Mouse (Mus musculus) right cerebral cortex, postnatal 10 days (tissue): ENCODE results near the gene Aacs.
"Not testable (repeated sequence)": the region's sequence is repeated elsewhere in the genome, so short reads cannot be mapped to it uniquely, and the experiment has no call there.

Experiments used
- DNase-seq, 2 experiments: peaks; one replicate each; pipeline ENCODE4 v3.0.0; 2021; ENCODE audit warnings: low spot score in 2 of 2

The Aacs gene

DNA sequence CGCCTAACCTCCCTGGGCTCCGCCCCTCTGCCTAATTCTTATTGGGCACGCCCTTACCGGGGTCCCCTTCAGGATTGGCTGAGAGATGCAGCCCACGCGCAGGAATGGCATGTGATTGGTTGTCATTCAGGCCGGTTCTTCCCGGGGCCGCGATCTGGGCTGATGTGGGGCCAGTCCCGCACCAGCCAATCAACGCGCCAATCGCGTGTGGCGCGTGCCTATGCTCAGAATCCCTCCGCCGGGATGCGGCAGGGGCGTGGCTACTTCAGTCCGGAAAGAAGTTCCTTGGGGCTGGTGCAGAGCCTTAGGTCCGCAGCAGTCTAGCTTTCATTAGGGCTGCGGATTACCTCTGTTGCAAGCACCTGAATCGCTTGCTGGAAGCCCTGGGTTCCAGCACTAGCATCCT, 9.9 kb upstream of the Aacs start:
- DNase-seq = peak; percentile 99

DNA sequence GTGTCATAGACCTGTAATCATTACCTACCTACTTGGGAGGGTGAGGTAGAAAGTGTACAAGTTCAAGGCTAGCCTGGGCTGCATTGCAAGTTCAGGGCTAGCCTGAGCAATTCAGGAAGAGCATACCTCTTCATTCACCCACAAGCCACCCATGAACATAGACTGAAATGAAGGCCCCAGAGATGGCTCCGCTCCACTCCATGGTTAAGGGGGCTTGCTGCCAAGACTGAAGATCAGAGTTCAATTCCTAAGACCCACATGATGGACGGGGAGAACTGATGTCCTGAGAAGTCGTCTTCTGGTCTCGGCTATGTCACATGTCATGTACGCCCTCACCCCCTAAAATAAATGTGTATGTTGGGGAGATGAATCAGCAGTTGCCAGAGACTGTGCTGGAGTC, 9.1 kb upstream of the Aacs start:
- no peak for DNase-seq

DNA sequence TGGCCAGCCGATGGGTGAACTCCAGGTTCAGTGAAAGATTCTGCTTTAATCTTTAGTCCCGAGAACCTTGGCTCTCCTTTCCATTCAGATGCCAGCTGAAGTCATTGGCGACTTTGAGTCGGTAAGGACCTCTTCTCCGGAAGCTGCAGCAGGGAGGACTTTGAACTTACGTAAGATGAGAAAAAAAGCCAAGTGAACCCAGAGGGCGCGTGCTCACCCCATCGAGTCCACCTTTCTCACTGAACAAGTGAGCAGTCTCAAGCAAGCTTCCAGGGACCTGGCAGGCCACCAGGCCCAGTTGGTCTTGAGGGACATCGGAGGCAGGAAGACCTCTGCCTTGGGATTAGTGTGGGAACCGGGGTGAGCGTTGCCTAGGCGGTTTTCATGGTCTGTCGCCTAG, 8.4 kb upstream of the Aacs start:
- DNase-seq = no peak

DNA sequence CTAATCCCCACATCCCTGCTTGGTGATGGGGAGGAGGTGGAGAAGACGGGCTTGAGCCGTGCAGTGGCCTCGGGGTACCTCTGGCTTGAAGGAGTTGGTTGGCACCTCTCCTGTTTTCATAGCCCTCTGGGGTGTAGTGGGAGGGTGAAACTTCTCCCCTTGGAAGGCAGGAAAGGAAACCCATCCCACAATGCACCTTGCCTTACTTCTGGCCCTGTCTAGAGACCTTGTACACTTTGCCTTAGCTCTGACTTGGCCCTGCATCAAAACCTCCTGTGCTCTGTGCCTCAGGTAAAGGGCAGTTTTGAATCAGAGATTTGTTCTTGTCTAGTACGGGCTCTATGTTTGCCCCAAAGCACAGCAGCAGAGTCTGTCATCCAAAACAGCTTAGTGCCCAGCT, 4.9 kb upstream of the Aacs start:
- no peak for DNase-seq

DNA sequence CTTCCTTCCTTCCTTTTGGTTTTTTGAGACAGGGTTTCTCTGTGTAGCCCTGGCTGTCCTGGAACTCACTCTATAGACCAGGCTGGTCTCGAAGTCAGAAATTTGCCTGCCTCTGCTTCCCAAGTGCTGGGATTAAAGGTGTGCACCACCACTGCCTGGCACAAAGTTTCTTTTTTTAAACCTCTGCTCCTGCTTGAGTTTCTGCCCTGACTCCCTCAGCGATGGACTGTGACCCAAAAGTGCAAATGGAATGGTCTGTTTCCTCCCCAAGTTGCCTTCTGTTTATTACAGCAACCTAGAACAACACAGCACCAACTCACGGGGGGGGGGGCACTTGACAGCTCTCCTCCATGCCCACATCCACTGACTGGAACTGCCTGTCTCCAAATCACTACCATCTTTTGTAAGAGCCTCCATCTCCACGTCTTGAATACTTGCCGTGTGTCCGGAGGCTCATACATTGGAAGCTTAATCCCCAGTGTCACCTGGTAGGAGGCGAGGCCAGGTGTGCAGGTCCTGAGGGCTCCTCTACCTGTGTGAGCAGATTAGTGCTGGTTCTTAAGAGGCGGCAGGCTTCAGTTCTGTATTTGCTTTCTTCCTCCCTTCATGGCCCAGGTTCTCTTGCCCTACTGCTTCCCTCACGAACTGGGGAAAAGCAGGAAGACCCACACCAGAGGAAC, 2.7 kb upstream of the Aacs start:
- DNase-seq = no peak

DNA sequence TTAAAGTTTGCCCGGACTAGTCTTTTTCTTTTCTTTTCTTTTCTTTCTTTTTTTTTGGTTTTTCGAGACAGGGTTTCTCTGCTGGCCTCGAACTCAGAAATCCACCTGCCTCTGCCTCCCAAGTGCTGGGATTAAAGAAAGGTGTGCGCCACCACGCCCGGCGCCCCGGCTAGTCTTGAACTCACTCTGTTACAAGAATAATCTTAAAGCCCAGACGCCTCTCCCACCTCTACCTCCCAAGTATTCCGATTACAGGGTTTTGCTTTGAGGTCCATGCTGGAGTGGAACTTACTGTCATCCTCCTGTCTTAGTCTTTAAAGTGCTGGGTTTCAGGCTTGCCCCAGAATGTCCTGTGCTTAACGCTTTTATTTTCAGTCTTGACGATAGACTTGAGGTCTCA, 584 bp upstream of the Aacs start:
- DNase-seq = no peak

DNA sequence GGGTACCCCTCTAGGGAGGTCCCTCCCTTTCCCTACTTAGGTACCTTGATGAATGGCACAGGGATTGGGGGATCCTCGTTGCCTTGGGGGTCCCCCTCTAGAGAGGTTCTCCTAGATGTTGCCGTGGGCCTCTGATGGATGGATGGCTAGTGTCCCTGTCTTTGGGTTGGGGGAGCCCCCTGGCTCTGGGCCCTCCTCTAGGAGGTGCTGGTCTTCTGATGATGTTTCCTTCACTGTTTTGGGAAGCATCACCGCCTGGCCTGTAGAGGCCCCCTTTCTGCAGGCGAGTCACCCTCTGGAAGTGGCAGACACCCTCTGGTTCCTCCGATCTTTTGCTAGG, 642 bp downstream of the Aacs start:
- DNase-seq = peak; percentile 66 to 81

DNA sequence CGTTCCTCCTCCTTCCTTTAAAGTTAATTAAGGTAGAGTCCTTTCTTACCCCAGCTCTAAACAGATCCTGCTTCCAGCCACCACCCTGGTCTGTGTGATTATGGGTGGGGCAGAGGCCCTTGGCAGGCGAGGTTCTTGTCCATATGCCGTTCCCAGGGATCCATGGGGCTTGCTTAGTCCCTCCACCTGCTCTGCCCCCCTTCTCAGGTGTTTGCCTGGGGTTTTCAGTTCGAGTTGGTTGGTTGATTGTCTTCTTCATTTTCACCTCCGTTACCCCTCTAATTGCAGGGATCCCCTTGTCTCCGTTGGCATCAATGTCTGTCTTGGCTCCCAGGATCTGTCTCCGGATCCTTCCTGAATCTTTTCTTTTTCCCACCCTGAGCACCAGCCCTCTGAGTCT, 1.2 kb downstream of the Aacs start:
- DNase-seq = no peak

DNA sequence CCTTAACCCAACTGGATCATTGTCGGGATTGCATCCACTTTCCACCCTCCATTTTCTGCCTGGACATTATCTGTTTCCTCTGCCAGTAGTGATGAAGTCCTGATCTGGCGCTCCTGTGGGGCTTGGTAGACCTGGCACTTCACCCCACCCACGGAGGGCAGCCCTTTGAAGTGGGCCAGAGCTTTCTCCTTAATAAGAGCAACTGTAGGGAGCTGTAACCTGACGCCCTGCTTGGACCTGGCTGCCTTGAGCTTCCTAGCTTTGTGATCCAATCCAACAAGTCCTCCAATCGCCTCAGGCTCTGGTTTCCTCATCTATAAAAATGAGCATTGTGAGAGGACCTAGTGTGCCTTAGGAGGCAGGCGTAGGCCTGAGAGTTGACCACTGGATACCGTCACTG, 1.9 kb downstream of the Aacs start:
- DNase-seq = no peak

DNA sequence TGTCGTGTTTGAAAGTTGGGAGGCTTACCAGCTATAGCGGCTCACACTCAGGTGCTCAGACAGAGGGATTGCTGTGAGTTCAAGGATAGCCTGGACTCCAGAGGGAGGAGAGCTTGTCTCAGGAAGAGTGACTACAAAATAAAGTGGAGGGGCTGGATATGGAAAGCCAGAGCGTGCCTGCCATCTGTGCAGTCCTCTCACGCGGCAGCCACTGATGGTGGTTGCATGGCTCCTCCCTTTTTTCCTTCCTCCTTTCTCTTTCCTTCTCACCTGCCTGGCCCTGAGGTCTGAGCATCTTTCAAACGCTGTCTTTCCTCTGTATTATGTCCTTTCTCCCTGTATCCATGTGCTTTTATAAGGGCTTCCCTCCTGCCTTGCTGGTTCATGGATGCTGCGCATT, 2.4 kb downstream of the Aacs start:
- DNase-seq = peak in 1 of 2 experiments; percentile 57

DNA sequence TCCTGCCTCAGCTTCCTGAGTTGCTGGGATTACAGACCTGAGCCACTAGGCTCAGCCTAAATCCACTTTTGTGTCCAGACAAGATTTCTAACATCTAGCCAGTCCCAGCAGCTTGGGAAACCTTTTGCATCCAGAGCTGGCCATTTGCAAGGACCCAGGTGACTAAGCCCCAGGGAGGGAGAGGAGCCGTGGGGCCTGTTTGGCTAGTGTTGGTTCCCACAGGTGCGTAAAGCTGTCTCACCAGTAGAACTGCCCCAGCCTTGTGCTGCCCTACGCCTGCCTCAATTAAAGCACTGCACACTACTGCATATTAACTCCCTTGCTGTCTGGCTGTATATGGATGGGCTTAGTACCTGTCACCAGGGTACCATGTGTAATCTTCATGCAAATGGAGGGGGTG, 3.8 kb downstream of the Aacs start:
- DNase-seq = no peak

DNA sequence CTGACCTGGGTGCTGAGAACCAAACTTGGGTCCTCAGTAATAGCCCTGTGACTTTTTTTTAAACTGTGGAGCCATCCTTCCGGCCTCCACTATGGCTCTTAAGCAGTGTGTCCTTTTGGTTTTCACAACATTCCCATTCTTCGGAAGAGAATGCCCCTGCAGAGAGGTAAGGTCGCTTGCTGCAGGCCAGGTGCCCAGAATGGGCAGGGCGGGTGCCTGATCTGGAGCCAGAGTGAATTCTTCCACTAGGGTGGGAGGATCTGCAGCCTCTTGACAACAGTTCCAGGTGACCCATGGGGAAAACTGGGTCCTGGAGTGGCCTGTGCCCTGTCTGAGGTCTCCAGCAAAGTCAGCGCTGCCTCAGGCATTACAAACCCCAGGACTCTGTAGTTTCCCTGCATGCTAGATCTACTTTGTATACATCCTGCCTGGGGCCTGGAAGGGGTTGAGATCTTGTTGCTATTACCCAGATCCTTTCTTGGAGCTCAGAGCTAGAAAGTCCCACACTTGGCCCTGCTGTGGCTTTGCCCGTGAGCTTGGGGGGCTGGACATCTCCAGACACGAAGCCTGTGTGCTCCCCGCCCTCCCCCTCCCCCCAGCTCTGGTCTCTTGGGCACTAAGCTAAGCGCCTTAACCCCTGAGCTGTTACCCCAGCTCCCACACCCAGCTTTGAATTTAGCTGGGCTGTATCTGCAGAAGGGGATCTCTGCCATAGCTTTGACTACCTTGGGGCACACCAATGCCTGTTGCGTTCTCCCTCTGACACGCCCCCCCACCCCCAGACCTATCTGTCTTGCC, 5.0 kb downstream of the Aacs start:
- DNase-seq = no peak

DNA sequence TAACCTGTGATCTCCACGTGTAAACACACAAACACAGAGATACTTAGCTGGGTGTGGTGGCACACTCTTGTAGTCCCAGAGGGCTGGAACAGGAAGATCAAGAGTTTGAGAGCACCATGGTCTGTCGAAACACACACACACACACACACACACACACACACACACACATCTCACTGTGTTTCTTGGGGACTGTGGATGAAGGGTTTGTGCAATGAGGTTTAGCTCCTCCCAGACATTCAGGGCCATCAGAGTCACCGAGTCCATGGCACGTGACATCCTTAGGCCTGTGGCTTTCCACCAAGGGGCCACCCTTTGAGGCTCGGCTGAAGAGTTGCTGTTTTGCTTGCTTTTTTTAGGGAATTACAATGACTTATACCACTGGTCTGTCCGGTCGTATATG, 6.9 kb downstream of the Aacs start:
- no peak for DNase-seq

DNA sequence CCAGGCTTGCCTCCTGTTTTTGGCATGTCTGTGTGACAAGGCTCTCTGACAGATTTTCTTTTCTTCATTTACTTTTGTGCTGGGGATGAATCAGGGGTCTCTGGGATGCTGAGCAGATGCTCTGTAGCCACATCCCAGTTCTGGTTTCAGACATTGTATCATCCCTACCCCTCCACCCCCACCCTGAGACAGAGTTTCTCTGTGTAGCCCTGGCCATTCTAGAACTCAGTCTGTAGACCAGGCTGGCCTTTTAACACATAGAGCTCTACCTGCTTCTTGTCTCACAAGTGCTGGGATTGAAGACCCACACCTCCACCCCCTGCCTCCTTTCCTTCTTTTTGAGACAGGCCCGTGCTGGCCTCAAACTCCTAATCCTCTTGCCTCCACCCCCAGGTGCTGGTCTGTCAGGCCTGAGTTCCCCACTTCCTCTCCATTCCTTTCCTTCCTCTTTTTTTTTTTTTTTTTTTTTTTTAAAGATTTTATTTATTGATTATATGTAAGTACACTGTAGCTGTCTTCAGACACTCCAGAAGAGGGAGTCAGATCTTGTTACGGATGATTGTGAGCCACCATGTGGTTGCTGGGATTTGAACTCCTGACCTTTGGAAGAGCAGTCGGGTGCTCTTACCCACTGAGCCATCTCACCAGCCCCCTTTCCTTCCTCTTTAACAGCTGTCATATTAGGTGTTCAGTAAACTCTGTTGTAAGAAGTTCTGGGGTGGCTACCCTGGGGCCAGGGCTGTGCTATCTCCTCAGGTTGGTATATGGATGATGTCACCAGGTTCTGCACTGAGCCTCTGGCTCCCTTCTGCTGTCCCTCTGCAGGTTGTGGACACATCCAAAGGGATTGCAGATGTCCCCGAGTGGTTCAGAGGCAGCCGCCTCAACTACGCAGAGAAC, 8.3 kb downstream of the Aacs start:
- no peak for DNase-seq

DNA sequence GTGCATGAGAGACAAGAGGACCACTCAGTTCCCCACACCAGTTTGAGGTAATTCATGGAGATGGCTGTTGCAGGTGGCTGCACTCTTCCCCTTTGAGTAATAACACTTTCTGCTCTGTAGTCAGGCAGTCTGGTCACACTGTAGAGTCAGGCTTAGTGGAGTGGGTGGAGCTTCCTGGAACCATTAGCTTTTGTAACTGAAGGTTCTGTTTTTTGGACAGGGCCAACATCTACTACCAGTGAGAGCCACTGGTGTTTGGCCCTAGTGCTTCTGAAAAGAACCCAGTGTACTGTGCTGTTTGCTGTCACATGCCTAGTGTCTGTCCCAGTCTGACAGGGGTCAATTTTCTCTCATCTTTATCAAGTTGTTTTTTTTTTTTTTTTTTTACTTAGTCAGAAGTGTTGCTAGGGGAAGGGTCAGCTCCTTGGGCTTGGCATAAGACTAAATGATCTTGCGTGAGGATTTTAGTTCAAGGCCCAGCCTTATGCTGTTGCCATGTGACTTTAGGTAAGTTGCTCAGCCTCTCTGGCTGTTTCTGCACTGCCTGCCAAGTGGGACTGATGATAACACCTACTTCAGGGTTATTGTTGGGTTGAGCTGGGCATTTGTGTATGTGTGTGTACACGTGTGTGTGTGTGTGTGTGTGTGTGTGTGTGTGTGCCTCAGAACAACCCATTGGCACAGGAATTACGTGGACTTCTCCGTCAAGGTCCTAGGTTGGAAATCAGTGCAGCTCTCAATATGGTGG, 9.6 kb downstream of the Aacs start:
- no peak for DNase-seq

DNA sequence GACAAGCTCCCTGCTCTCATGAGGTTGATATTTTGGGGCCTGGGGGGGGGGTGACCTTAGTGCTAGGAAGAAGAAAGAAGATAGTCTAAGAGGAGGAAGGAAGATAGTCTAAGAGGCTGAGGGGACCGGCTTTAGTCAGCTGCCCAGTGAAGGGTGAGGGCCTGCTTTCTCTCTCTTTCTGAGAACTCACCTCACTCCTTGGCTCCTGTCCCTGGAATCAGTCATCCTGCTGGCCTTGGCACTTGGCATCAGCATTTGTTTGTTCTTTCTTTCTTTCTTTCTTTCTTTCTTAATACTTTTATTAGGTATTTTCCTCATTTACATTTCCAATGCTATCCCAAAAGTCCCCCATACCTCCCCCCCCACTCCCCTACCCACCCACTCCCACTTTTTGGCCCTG, 10.5 kb downstream of the Aacs start:
- no peak for DNase-seq

DNA sequence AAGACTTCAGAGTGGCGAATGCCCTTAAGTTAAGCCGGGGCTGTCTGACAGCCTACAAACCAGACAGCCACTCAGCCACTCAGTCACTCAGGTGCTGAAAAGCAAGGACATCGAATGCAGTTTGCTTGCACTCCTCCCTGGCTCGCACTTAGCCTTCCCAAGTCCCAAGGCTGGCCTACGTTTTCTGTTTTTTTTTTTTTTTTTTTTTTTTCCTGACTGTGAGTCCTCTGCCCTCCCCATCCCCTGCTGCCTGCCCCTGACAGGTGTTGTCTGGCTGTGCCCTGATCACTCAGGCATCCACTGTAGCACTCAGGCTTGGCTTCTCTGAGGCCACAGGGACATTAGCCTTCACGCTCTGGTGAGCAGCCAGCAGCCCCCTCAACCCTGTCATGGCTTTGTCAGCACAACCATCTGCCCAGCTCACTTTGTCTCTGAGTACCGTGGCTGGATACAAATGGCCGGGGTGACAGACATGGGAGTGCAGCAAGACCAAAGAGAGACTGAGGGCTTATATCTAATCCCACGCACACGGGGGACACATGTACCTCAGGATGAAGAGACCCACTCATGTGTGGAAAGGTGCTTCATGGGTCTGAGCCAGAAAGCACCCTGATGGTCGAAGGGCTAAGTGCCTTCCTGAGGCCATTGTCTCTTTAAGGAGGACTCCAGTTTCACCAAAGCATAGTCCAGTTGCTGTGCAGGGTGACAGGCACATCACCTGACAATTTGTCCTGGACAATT, 11.9 kb downstream of the Aacs start:
- DNase-seq = no peak

DNA sequence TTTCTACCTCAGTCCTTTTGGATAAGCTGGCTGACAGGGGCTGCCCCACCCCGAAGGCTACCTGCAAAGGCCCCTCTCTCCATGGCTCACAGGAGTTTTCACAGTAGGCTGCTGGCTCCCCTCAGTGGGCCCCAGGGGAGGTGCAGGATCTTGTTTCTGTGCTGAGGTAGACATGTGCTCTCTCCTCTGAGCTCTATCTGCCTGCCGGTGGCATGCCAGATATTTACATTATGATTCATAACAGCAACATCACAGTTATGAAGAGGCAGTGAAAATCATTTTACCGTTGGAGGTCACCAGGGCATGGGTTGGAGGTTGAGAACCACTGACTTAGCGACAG, 12.5 kb downstream of the Aacs start:
- no peak for DNase-seq

DNA sequence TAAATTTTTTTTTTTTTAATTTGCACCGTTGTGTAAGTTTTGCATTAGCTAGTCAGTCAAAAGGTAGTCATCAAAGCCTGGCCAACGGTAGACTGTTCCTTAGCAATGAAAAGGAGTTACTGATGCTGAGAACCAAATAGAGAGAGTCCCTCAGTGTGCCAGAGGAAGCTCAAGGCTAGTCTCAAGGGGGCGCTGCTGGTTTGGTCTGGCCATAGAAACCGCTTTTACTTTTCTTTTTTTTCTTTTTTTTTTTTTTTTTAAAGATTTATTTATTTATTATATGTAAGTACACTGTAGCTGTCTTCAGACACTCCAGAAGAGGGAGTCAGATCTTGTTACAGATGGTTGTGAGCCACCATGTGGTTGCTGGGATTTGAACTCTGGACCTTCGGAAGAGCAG, 13.3 kb downstream of the Aacs start:
- not testable (repeated sequence) for DNase-seq

DNA sequence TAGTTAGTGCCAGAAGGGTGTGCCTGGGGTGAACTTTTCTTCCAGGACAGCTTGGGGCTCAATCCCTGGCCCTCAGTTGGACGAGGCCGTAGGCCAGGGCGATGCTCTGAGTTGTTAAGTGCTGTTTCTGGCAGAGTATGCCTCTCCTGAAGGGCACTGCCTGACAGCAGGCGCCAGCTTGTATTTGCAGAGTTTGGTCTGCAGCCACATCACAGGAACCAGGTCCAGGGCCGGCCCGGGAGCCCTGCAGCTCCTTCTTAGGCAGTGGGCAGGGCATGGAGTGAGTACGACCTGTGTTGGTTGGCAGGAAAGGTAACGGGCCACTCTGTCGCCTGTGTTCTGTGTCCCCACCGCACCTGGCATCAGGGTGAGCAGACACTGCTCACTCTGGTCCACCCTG, 15.5 kb downstream of the Aacs start:
- no peak for DNase-seq

DNA sequence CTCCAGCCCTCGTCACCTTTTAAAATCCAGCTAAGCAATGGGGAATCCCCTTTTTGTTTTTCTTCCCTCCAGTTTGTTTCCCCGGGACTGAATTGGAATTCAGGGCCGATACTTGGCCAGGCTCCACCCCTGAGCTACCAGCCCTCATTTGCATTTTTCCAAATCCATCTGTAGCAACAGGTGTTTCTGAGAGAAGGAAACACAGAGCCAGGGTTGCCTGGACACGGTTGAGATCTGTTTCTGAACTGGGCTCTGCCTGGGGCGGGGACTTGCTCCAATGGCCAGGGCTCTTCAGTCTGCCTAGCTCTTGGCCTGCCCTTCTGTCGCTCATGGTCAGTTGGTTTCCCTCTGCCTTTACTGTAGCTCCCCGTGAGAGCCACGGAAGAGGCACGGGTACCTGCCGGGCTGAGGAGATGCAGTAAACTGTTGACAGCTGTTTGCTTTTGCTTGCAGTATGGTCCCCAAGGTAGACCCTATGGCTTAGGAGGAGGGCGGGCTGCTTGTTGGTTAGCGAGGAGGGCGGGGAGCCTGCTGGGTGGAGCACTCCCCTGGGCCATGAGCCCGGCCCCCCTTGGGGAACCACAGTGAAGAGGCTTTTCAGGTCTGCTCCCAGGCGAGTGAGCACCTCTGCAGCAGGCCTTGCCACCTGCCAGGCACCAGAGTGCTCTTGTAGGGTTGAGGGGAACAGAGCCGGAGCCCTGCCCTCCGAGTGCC, 16.9 kb downstream of the Aacs start:
- DNase-seq = peak in 1 of 2 experiments; percentile 65
